Mouse (Mus musculus): ENCODE measurements around the gene Pdk2.

Pdk2 gene

GRCm38 (mm10) chr11:95004136-95004936 lies 36.8 kb downstream of the Pdk2 start:
- CTCF ChIA-PET, result interaction anchor here (0.7 kb wide), 1 partner anchor 45 kb away, joined by 12 read pairs; no protein-coding TSS in a partner anchor

GRCm38 (mm10) chr11:95002705-95003104 lies 38.4 kb downstream of the Pdk2 start:
- CTCF ChIA-PET, result interaction anchor here (0.6 kb wide), 1 partner anchor 1354 kb away, joined by 4 read pairs; no protein-coding TSS in a partner anchor

- CTCF ChIA-PET, result interaction anchor here (0.5 to 1.0 kb wide), 3 partner anchors 11 to 1355 kb away, joined by 3 to 4 read pairs (median 4); partner anchors contain the start of gene Ppp1r9b
Observed at GRCm38 (mm10) chr11:95001584-95002347, 39.4 kb downstream of the Pdk2 start.

- CTCF ChIA-PET, result interaction anchor here (0.5 to 1.1 kb wide), 5 partner anchors 10 to 21 kb away, joined by 3 to 6 read pairs (median 5); partner anchors contain the start of gene Ppp1r9b
Observed at GRCm38 (mm10) chr11:95001058-95001457, 40.1 kb downstream of the Pdk2 start.

GRCm38 (mm10) chr11:95000548-95000947 lies 40.6 kb downstream of the Pdk2 start:
- CTCF ChIA-PET, result interaction anchor here (0.6 to 1.1 kb wide), 4 partner anchors 9 to 20 kb away, joined by 4 to 6 read pairs (median 6); partner anchors contain the start of gene Ppp1r9b

GRCm38 (mm10) chr11:95000128-95000527 lies 41.0 kb downstream of the Pdk2 start:
- CTCF ChIA-PET, result interaction anchor here (0.8 to 1.1 kb wide), 2 partner anchors 9 to 11 kb away, joined by 5 to 6 read pairs; partner anchors contain the start of gene Ppp1r9b

GRCm38 (mm10) chr11:94998041-94998531 lies 43.1 kb downstream of the Pdk2 start:
- CTCF ChIA-PET, result no interaction called here

GRCm38 (mm10) chr11:94997596-94997995 lies 43.6 kb downstream of the Pdk2 start:
- CTCF ChIA-PET, result no interaction called here

- CTCF ChIA-PET, result no interaction called here
Observed at GRCm38 (mm10) chr11:94996984-94997383, 44.2 kb downstream of the Pdk2 start.

GRCm38 (mm10) chr11:94996101-94996500 lies 45.1 kb downstream of the Pdk2 start:
- CTCF ChIA-PET, result no interaction called here

GRCm38 (mm10) chr11:94994947-94995772 lies 46.0 kb downstream of the Pdk2 start:
- CTCF ChIA-PET, result no interaction called here

GRCm38 (mm10) chr11:94994208-94994814 lies 46.8 kb downstream of the Pdk2 start:
- CTCF ChIA-PET, result interaction anchor here (0.6 kb wide), 1 partner anchor 11 kb away, joined by 3 read pairs; no protein-coding TSS in a partner anchor

- CTCF ChIA-PET, result no interaction called here
Observed at GRCm38 (mm10) chr11:94992754-94993606, 48.2 kb downstream of the Pdk2 start.

- CTCF ChIA-PET, result no interaction called here
Observed at GRCm38 (mm10) chr11:94992480-94992753, 48.7 kb downstream of the Pdk2 start.

- CTCF ChIA-PET, result interaction anchor here (0.8 kb wide), 1 partner anchor 9 kb away, joined by 5 read pairs; no protein-coding TSS in a partner anchor
Observed at GRCm38 (mm10) chr11:94991641-94992479, 49.3 kb downstream of the Pdk2 start.

- CTCF ChIA-PET, result interaction anchor here (0.6 to 0.8 kb wide), 3 partner anchors 10 to 18 kb away, joined by 3 to 5 read pairs (median 5); no protein-coding TSS in a partner anchor
Observed at GRCm38 (mm10) chr11:94990749-94991577, 50.2 kb downstream of the Pdk2 start, which contains the start of gene Ppp1r9b. Gene Ppp1r9b (plus strand): TSS chr11:94991035.

GRCm38 (mm10) chr11:94990102-94990748 lies 50.9 kb downstream of the Pdk2 start:
- CTCF ChIA-PET, result interaction anchor here (0.6 to 0.7 kb wide), 2 partner anchors 11 to 17 kb away, joined by 3 to 5 read pairs; no protein-coding TSS in a partner anchor

Measured in spleen, embryonic (tissue).